Mouse (Mus musculus) MEL (cell line): ENCODE data around the gene Lsm7. TPM values are rescaled to one million over a fixed set of nuclear protein-coding genes. Genes with fewer than 3 reads are reported as not detected.

Experiments
- DNase-seq: peaks from one replicate; pipeline ENCODE4 v3.0.0; 2011; ENCODE audit warnings: low read depth, low spot score
- H3K27ac ChIP-seq: 2 replicates; pipeline ENCODE4 v1.5.1; 2012; ENCODE audit warnings: low read depth, mild to moderate bottlenecking, control low read depth, low read length, moderate library complexity; ENCODE audit not compliant: control insufficient read depth
- H3K27me3 ChIP-seq, 2 experiments: fragments of 150-350 bp in 1 of 2; sonication (generic) in 1 of 2; 2 replicates each; pipeline ENCODE4 v1.6.1; 2012; ENCODE audit warnings: low read length in 2 of 2, mild to moderate bottlenecking in 2 of 2, improper control_type of control experiment in 1 of 2, moderate library complexity in 1 of 2; ENCODE audit not compliant: insufficient read depth in 2 of 2, control insufficient read depth in 1 of 2
- H3K36me3 ChIP-seq, 2 experiments: 2 replicates each; pipeline ENCODE4 v1.6.1; 2012 to 2014; ENCODE audit warnings: low read length in 2 of 2, improper control_type of control experiment in 1 of 2, inconsistent platforms in 1 of 2, mild to moderate bottlenecking in 1 of 2; ENCODE audit not compliant: insufficient read depth in 2 of 2, control insufficient read depth in 1 of 2
- H3K4me1 ChIP-seq, 2 experiments: fragments of 150-350 bp in 1 of 2; sonication (generic) in 1 of 2; 2 replicates each; pipeline ENCODE4 v1.6.1; 2012; ENCODE audit warnings: low read length in 2 of 2, improper control_type of control experiment in 1 of 2, mild to moderate bottlenecking in 1 of 2; ENCODE audit not compliant: insufficient read depth in 2 of 2, control insufficient read depth in 1 of 2
- H3K4me3 ChIP-seq, 2 experiments: fragments of 150-350 bp in 1 of 2; sonication (generic) in 1 of 2; 2 replicates each; pipeline ENCODE4 v1.5.1; 2012; ENCODE audit warnings: low read depth in 2 of 2, low read length in 2 of 2, mild to moderate bottlenecking in 2 of 2, moderate library complexity in 2 of 2, control low read depth in 1 of 2, improper control_type of control experiment in 1 of 2; ENCODE audit not compliant: control insufficient read depth in 1 of 2, insufficient read depth in 1 of 2
- H3K79me2 ChIP-seq: 2 replicates; pipeline ENCODE4 v1.6.1; 2012; ENCODE audit warnings: mild to moderate bottlenecking, low read length, moderate library complexity; ENCODE audit not compliant: control insufficient read depth, poor library complexity, insufficient read depth
- H3K9ac ChIP-seq: 2 replicates; pipeline ENCODE4 v1.6.1; 2012; ENCODE audit warnings: low read depth, mild to moderate bottlenecking, control low read depth, low read length, moderate library complexity; ENCODE audit not compliant: control insufficient read depth, poor library complexity, severe bottlenecking
- H3K9me3 ChIP-seq: fragments of 150-350 bp; sonication (generic); replicated peaks from 2 replicates; pipeline ENCODE4 v1.6.1; 2012; ENCODE audit warnings: mild to moderate bottlenecking, low read length, improper control_type of control experiment, moderate library complexity; ENCODE audit not compliant: insufficient read depth
- BHLHE40 ChIP-seq: IDR thresholded peaks from 2 replicates; pipeline ENCODE4 v1.6.1; 2012; ENCODE audit warnings: low read depth, mild to moderate bottlenecking, inconsistent platforms, low read length, improper control_type of control experiment, borderline replicate concordance
- CHD2 ChIP-seq: IDR thresholded peaks from 2 replicates; pipeline ENCODE4 v1.6.1; 2011; ENCODE audit warnings: low read length, improper control_type of control experiment
- ELF1 ChIP-seq: IDR thresholded peaks from 2 replicates; pipeline ENCODE4 v1.6.1; 2014; ENCODE audit warnings: low read depth, mild to moderate bottlenecking, inconsistent platforms, low read length, improper control_type of control experiment, moderate library complexity
- GABPA ChIP-seq: IDR thresholded peaks from 2 replicates; pipeline ENCODE4 v1.6.1; 2012; ENCODE audit warnings: low read depth, mild to moderate bottlenecking, inconsistent platforms, low read length, improper control_type of control experiment, moderate library complexity
- JUND ChIP-seq: IDR thresholded peaks from 2 replicates; pipeline ENCODE4 v1.6.1; 2011; ENCODE audit warnings: low read depth, mild to moderate bottlenecking, improper control_type of control experiment, low read length
- KAT2A ChIP-seq: conservative IDR thresholded peaks from 2 replicates; pipeline ENCODE4 v1.6.1; 2012; ENCODE audit warnings: low read depth, low read length, improper control_type of control experiment, inconsistent platforms
- MAX ChIP-seq: IDR thresholded peaks from 2 replicates; pipeline ENCODE4 v1.6.1; 2011; ENCODE audit warnings: low read length, improper control_type of control experiment
- MXI1 ChIP-seq: IDR thresholded peaks from 2 replicates; pipeline ENCODE4 v1.6.1; 2011; ENCODE audit warnings: mild to moderate bottlenecking, low read depth, low read length, improper control_type of control experiment
- MYC ChIP-seq: IDR thresholded peaks from 2 replicates; pipeline ENCODE4 v1.6.1; 2011; ENCODE audit warnings: low read depth, mild to moderate bottlenecking, low read length, improper control_type of control experiment, moderate library complexity
- SMC3 ChIP-seq: IDR thresholded peaks from 2 replicates; pipeline ENCODE4 v1.6.1; 2011; ENCODE audit warnings: low read depth, low read length, improper control_type of control experiment
- TAL1 ChIP-seq: IDR thresholded peaks from 2 replicates; pipeline ENCODE4 v1.6.1; 2012; ENCODE audit warnings: mild to moderate bottlenecking, inconsistent platforms, low read length, moderate library complexity, mixed read lengths
- TCF12 ChIP-seq: IDR thresholded peaks from 2 replicates; pipeline ENCODE4 v1.6.1; 2014; ENCODE audit warnings: low read depth, mild to moderate bottlenecking, inconsistent platforms, low read length, improper control_type of control experiment, moderate library complexity
- UBTF ChIP-seq: IDR thresholded peaks from 2 replicates; pipeline ENCODE4 v1.6.1; 2012; ENCODE audit warnings: low read depth, mild to moderate bottlenecking, inconsistent platforms, low read length, improper control_type of control experiment, moderate library complexity, borderline replicate concordance; ENCODE audit not compliant: insufficient read depth
- USF1 ChIP-seq: IDR thresholded peaks from 2 replicates; pipeline ENCODE4 v1.6.1; 2014; ENCODE audit warnings: low read depth, mild to moderate bottlenecking, inconsistent platforms, low read length, improper control_type of control experiment, moderate library complexity
- ZKSCAN1 ChIP-seq: IDR thresholded peaks from 2 replicates; pipeline ENCODE4 v1.6.1; 2012; ENCODE audit warnings: low read depth, mild to moderate bottlenecking, inconsistent platforms, low read length, improper control_type of control experiment, moderate library complexity
- ZMIZ1 ChIP-seq: IDR thresholded peaks from 2 replicates; pipeline ENCODE4 v1.6.1; 2012; ENCODE audit warnings: low read depth, mild to moderate bottlenecking, inconsistent platforms, low read length, improper control_type of control experiment, moderate library complexity
- polyA plus RNA-seq, 2 experiments: library from polyadenylated mRNA; stranded (reverse) in 1 of 2; unstranded in 1 of 2; fragments of >175 nt in 1 of 2; fragments of >200 nt in 1 of 2; gene quantifications; 2 replicates each; pipeline versions ENCODE4 v1.2.1 to v1.2.4; 2012; ENCODE audit warnings: low replicate concordance in 2 of 2, low read depth in 1 of 2; ENCODE audit not compliant: insufficient read length in 2 of 2, insufficient read depth in 1 of 2, missing spikeins in 1 of 2
- total RNA-seq: library from RNA; depleted of rRNA; stranded (reverse); fragments of 300-350 nt; gene quantifications from 2 replicates; pipeline ENCODE4 v1.2.3, GENCODE M21; 2012

The Lsm7 gene
- total and polyA plus RNA-seq, 3 experiments = 246 to 637 TPM; not detected in 1

GRCm38 (mm10) chr10:80899591-80900317 is 44.7 kb upstream of the Lsm7 start:
- H3K27ac ChIP-seq = peak overlapping the region; percentile 19; the same call in 1 of the 2 replicates
- no peak for DNase-seq
- peak overlapping the region; percentile 65 to 90 for H3K4me3 ChIP-seq
- no peaks in the 10 kb centered on the region for H3K9me3 ChIP-seq
- peaks cover 0 to 5% of the 10 kb centered on the region in 2 experiments; a peak in 2 of 4 replicates for H3K36me3 ChIP-seq
- H3K4me1 ChIP-seq = peaks cover 0 to 8% of the 10 kb centered on the region in 2 experiments; a peak in 2 of 4 replicates
- TF ChIP-seq ZKSCAN1 = no peak
- peak; percentile 59 for TF ChIP-seq MAX
- TF ChIP-seq SMC3 = no peak
- peak; percentile 44; the same call in 1 of the 2 replicates for TF ChIP-seq MYC
- no peak for TF ChIP-seq TCF12
- H3K27me3 ChIP-seq = no peaks in the 10 kb centered on the region
- H3K79me2 ChIP-seq = peaks cover 17% of the 10 kb centered on the region
- H3K9ac ChIP-seq = peak overlapping the region; percentile 90

GRCm38 (mm10) chr10:80899074-80899473 is 44.1 kb upstream of the Lsm7 start:
- no peak for TF ChIP-seq USF1
- TF ChIP-seq UBTF = no peak
- TF ChIP-seq MYC = no peak
- no peak for TF ChIP-seq BHLHE40
- TF ChIP-seq TAL1 = no peak
- TF ChIP-seq MXI1 = no peak
- TF ChIP-seq GABPA = no peak
- TF ChIP-seq ZMIZ1 = no peak
- no peak for TF ChIP-seq TCF12
- no peak for TF ChIP-seq ELF1
- no peak for TF ChIP-seq KAT2A
- TF ChIP-seq CHD2 = no peak
- no peak for TF ChIP-seq SMC3
- TF ChIP-seq JUND = no peak
- Histone ChIP-seq H3K36me3 (peaks cover 0 to 5% of the 10 kb centered on the region in 2 experiments; a peak in 2 of 4 replicates), H3K27ac (no peak overlapping the region), H3K79me2 (peaks cover 17% of the 10 kb centered on the region), H3K4me3 (peak overlapping the region in 1 of 2 experiments; percentile 90; a peak in 2 of 4 replicates), H3K27me3 (no peaks in the 10 kb centered on the region), H3K9ac (peak overlapping the region; percentile 90), H3K9me3 (no peaks in the 10 kb centered on the region), H3K4me1 (peaks cover 0 to 8% of the 10 kb centered on the region in 2 experiments; a peak in 2 of 4 replicates)
- no peak for DNase-seq
